Mouse (Mus musculus): ENCODE results near the gene Pctp. TPM values are rescaled to one million over a fixed set of nuclear protein-coding genes. Genes with fewer than 3 reads are reported as not detected.
A peak's percentile ranks its signal among the peaks of the same experiment; 100 is the strongest.

The Pctp gene
- total and polyA plus RNA-seq, 3 experiments = 24.6 to 31.8 (median 28.0) TPM

- dilution Hi-C loops (cut with MboI; ENCODE audit: extremely low pct_ligation_motif_present, extremely low pct_unique_long_range_greater_than_20kb, low sequenced_read_pairs) (no loop called here), in situ Hi-C loops (cut with MboI; ENCODE audit: low pct_ligation_motif_present, low pct_unique_long_range_greater_than_20kb, low sequenced_read_pairs) (no loop called here)
- peaks cover 6% of the 10 kb centered on the region for H3K27me3 ChIP-seq (replicated peaks)
- H3K36me3 ChIP-seq (replicated peaks in 1 of 2; ENCODE audit: control insufficient read depth in 1 of 2, insufficient read depth in 1 of 2, low read length in 1 of 2) = peaks cover 0 to 8% of the 10 kb centered on the region in 2 experiments
- H3K4me3 ChIP-seq (replicated peaks in 1 of 3; ENCODE audit: low read depth in 2 of 3, low read length in 2 of 3, poor library complexity in 1 of 3) = peak overlapping the region in 1 of 3 experiments; percentile 47
- H3K79me2 ChIP-seq (replicated peaks; ENCODE audit: control insufficient read depth, extremely low read depth, insufficient read depth, poor library complexity, severe bottlenecking) = no peaks in the 10 kb centered on the region
- H3K9ac ChIP-seq (ENCODE audit: insufficient read depth, low read depth) = no peak overlapping the region
- peaks cover 12 to 46% of the 10 kb centered on the region in 2 experiments for H3K4me1 ChIP-seq (ENCODE audit: control insufficient read depth in 1 of 2, insufficient read depth in 2 of 2)
- no peak overlapping the region for H3K27ac ChIP-seq (ENCODE audit: insufficient read depth, low read depth)
- H3K4me2 ChIP-seq (ENCODE audit: insufficient read depth, low read depth, poor library complexity, severe bottlenecking) = peak overlapping the region; percentile 87; the same call in 1 of the 2 replicates
- H3K9me3 ChIP-seq (replicated peaks; ENCODE audit: low read length) = no peaks in the 10 kb centered on the region
- no peak for DNase-seq (ENCODE audit: extremely low read depth)
- TF ChIP-seq JUND (conservative IDR thresholded peaks at IDR 0.05; ENCODE audit: low read depth, low read length) (no peak), IRF4 (IDR thresholded peaks at IDR 0.05; ENCODE audit: low read depth, low read length) (no peak), BHLHE40 (IDR thresholded peaks at IDR 0.05; ENCODE audit: low read depth, low read length) (no peak), SIN3A (IDR thresholded peaks at IDR 0.05; ENCODE audit: low read length) (no peak), MAX (IDR thresholded peaks at IDR 0.05; ENCODE audit: low read length) (no peak), UBTF (IDR thresholded peaks at IDR 0.05; ENCODE audit: low read depth, low read length) (no peak), MAFK (IDR thresholded peaks at IDR 0.05; ENCODE audit: insufficient replicate concordance, low read length) (no peak), ZC3H11A (IDR thresholded peaks at IDR 0.05; ENCODE audit: low read depth, low read length) (no peak), EP300 (IDR thresholded peaks at IDR 0.05; ENCODE audit: low read length) (no peak), RCOR1 (conservative IDR thresholded peaks at IDR 0.05; ENCODE audit: low read depth, low read length) (no peak), ZMIZ1 (IDR thresholded peaks at IDR 0.05; ENCODE audit: low read depth, low read length) (no peak), PAX5 (IDR thresholded peaks at IDR 0.05; ENCODE audit: low read length) (no peak), MXI1 (IDR thresholded peaks at IDR 0.05; ENCODE audit: low read depth, low read length) (no peak), POLR2AphosphoS2 (IDR thresholded peaks at IDR 0.05; ENCODE audit: low read depth, low read length) (no peak), HCFC1 (IDR thresholded peaks at IDR 0.05; ENCODE audit: low read depth, low read length) (no peak), USF1 (IDR thresholded peaks at IDR 0.05; ENCODE audit: low read depth, low read length) (no peak)
Measured at GRCm38 (mm10) chr11:90031076-90031475, 28.4 kb upstream of the Pctp start.

- in situ Hi-C loops (cut with MboI; ENCODE audit: low pct_ligation_motif_present, low pct_unique_long_range_greater_than_20kb, low sequenced_read_pairs) = no loop called here
- peaks cover 0 to 5% of the 10 kb centered on the region in 2 experiments for H3K36me3 ChIP-seq (replicated peaks in 1 of 2; ENCODE audit: control insufficient read depth in 1 of 2, insufficient read depth in 1 of 2, low read length in 1 of 2)
- TF ChIP-seq MAZ (IDR thresholded peaks at IDR 0.05; ENCODE audit: low read depth, low read length) = no peak
- no peak for TF ChIP-seq CHD1 (IDR thresholded peaks at IDR 0.05; ENCODE audit: low read depth, low read length)
- no peak for TF ChIP-seq UBTF (IDR thresholded peaks at IDR 0.05; ENCODE audit: low read depth, low read length)
- TF ChIP-seq BHLHE40 (IDR thresholded peaks at IDR 0.05; ENCODE audit: low read depth, low read length) = peak; percentile 45; the same call in 1 of the 2 replicates
- no peak for TF ChIP-seq NELFE (IDR thresholded peaks at IDR 0.05; ENCODE audit: low read depth, low read length)
- TF ChIP-seq SIN3A (IDR thresholded peaks at IDR 0.05; ENCODE audit: low read length) = peak; percentile 75
- peak; percentile 54 for TF ChIP-seq POLR2A (IDR thresholded peaks at IDR 0.05; ENCODE audit: low read depth, low read length)
- TF ChIP-seq TCF12 (IDR thresholded peaks at IDR 0.05; ENCODE audit: low read depth, low read length) = peak; percentile 71; the same call in 1 of the 2 replicates
- no peak for TF ChIP-seq SMC3 (IDR thresholded peaks at IDR 0.05; ENCODE audit: low read depth, low read length)
- TF ChIP-seq MEF2A (IDR thresholded peaks at IDR 0.05; ENCODE audit: borderline replicate concordance, low read depth, low read length) = peak; percentile 50; the same call in 1 of the 2 replicates
- TF ChIP-seq ELF1 (IDR thresholded peaks at IDR 0.05; ENCODE audit: low read depth, low read length) = peak; percentile 53; the same call in 1 of the 2 replicates
- peak; percentile 23; the same call in 1 of the 2 replicates for TF ChIP-seq ETS1 (conservative IDR thresholded peaks at IDR 0.05; ENCODE audit: low read depth, low read length)
- no peak for TF ChIP-seq JUN (IDR thresholded peaks at IDR 0.05; ENCODE audit: insufficient read depth, low read depth, low read length)
- TF ChIP-seq ZMIZ1 (IDR thresholded peaks at IDR 0.05; ENCODE audit: low read depth, low read length) = no peak
- TF ChIP-seq MAFK (IDR thresholded peaks at IDR 0.05; ENCODE audit: insufficient replicate concordance, low read length) = 0 out of 2 replicates have a peak, but pooled peaks have one; percentile 64
- TF ChIP-seq E2F4 (IDR thresholded peaks at IDR 0.05; ENCODE audit: insufficient replicate concordance, low read depth, low read length) = no peak
- peak; percentile 70 for TF ChIP-seq IRF4 (IDR thresholded peaks at IDR 0.05; ENCODE audit: low read depth, low read length)
- 0 out of 2 replicates have a peak, but pooled peaks have one; percentile 35 for TF ChIP-seq TBP (conservative IDR thresholded peaks at IDR 0.05; ENCODE audit: low read depth, low read length)
- TF ChIP-seq CHD2 (IDR thresholded peaks at IDR 0.05; ENCODE audit: low read length) = no peak
- TF ChIP-seq MAX (IDR thresholded peaks at IDR 0.05; ENCODE audit: low read length) = no peak
- TF ChIP-seq USF2 (conservative IDR thresholded peaks at IDR 0.05; ENCODE audit: low read depth, low read length) = no peak
- no peak for TF ChIP-seq ZC3H11A (IDR thresholded peaks at IDR 0.05; ENCODE audit: low read depth, low read length)
- TF ChIP-seq PAX5 (IDR thresholded peaks at IDR 0.05; ENCODE audit: low read length) = no peak
- no peak for TF ChIP-seq GABPA (IDR thresholded peaks at IDR 0.05; ENCODE audit: insufficient replicate concordance, low read depth, low read length)
- peak; percentile 27; the same call in 1 of the 2 replicates for TF ChIP-seq EP300 (IDR thresholded peaks at IDR 0.05; ENCODE audit: low read length)
Measured at GRCm38 (mm10) chr11:90030557-90030956, 27.9 kb upstream of the Pctp start.

More at GRCm38 (mm10) chr11:90030557-90030956, 27.9 kb upstream of the Pctp start:
- DNase-seq (ENCODE audit: extremely low read depth) = peak; percentile 78
- Histone ChIP-seq H3K4me2 (ENCODE audit: insufficient read depth, low read depth, poor library complexity, severe bottlenecking) (peak overlapping the region; percentile 87), H3K27ac (ENCODE audit: insufficient read depth, low read depth) (no peak overlapping the region), H3K4me3 (replicated peaks in 1 of 3; ENCODE audit: low read depth in 2 of 3, low read length in 2 of 3, poor library complexity in 1 of 3) (peak overlapping the region in 1 of 3 experiments; percentile 47), H3K9ac (ENCODE audit: insufficient read depth, low read depth) (no peak overlapping the region), H3K27me3 (replicated peaks) (peaks cover 6% of the 10 kb centered on the region), H3K4me1 (ENCODE audit: control insufficient read depth in 1 of 2, insufficient read depth in 2 of 2) (peaks cover 17 to 51% of the 10 kb centered on the region in 2 experiments), H3K79me2 (replicated peaks; ENCODE audit: control insufficient read depth, extremely low read depth, insufficient read depth, poor library complexity, severe bottlenecking) (no peaks in the 10 kb centered on the region), H3K9me3 (replicated peaks; ENCODE audit: low read length) (no peaks in the 10 kb centered on the region)
- dilution Hi-C loops (cut with MboI; ENCODE audit: extremely low pct_ligation_motif_present, extremely low pct_unique_long_range_greater_than_20kb, low sequenced_read_pairs) = no loop called here

All from CH12.LX (cell line).